ENCODE assay signal across 12 mouse cellular contexts in the genomic region with DNA sequence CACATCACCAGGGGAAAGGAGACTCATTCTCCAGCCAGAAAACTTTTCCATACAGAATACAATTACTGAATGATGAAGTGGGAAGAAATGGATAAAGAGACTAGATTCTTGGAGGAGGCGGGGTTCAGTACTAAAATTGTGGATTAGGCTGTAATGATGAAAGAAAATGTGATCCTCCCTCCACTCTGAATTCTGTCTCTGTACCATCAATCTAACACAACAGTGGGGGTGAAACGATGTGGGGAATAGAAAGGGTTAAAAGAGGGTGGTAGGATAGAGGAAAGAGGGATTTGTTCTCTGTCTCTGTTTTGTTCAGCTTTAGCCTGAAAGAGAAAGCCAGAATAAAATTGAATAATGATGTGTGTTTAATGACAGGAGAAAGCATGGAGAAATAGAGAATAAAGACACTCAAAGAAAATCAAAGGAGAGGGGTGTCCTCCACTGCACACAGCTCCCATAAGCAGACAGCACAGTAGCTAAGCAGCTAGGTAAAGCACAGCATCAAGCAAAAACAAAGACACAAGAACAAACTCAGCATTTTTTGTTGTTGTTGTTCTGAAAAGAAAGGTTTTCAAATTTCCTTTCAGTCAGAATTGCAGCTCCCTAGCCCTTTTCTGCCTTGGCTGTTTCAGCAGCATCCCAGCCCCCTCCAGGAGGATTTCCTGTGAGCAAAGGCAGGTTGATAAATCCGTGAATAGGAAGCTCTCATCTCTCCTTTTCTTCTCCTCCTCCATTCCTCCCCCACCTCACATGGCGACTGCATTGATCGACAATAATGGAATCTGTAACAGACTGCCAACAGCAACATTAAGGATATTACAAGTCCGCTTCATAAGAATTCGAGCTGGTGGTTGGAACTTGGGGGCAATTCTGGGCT.
DNase-seq lines count a peak whose midpoint lies in the region; ATAC-seq and TF ChIP-seq lines count a peak whose summit lies in the region.
"Had no signal": no experiment of that assay in that cellular context is flagged by ENCODE, and none has a peak within 500 bp of the region (broad histone marks: within the 10 kb centered on the region; RNA-seq: fewer than 3 reads in every experiment).

No protein-coding gene starts in this region.

- H3K9me3 ChIP-seq in heart, embryonic 13.5 days, result no peaks in the 10 kb centered on the region
- H3K9me3 ChIP-seq in CH12.LX (replicated peaks; ENCODE audit: low read length), result no peaks in the 10 kb centered on the region
- no peaks in the 10 kb centered on the region for H3K9me3 ChIP-seq in embryonic facial prominence, embryonic 15.5 days (replicated peaks)
- no peaks in the 10 kb centered on the region for H3K9me3 ChIP-seq in limb, embryonic 15.5 days

- dilution Hi-C loops in CH12.LX (cut with MboI; ENCODE audit: extremely low pct_ligation_motif_present, extremely low pct_unique_long_range_greater_than_20kb, low sequenced_read_pairs), result no loop called here

- WGBS in heart, embryonic 13.5 days, result 48% methylated on average over 7 of the region's 7 CpGs
- WGBS in embryonic facial prominence, embryonic 15.5 days, result 40% methylated on average over 7 of the region's 7 CpGs
- WGBS in limb, embryonic 15.5 days, result 53% methylated on average over 7 of the region's 7 CpGs

- H3K27me3 ChIP-seq in heart, embryonic 13.5 days (replicated peaks), result no peaks in the 10 kb centered on the region
- H3K27me3 ChIP-seq in CH12.LX (replicated peaks), result no peaks in the 10 kb centered on the region
- H3K27me3 ChIP-seq in embryonic facial prominence, embryonic 15.5 days, result no peaks in the 10 kb centered on the region
- H3K27me3 ChIP-seq in limb, embryonic 15.5 days, result no peaks in the 10 kb centered on the region

- H3K4me3 ChIP-seq in heart, embryonic 13.5 days, result peak overlapping the region; percentile 26
- no peak overlapping the region for H3K4me3 ChIP-seq in CH12.LX (replicated peaks in 1 of 3; ENCODE audit: low read depth in 2 of 3, low read length in 2 of 3, poor library complexity in 1 of 3)
- no peak overlapping the region for H3K4me3 ChIP-seq in embryonic facial prominence, embryonic 15.5 days (replicated peaks)
- no peak overlapping the region for H3K4me3 ChIP-seq in limb, embryonic 15.5 days

- H3K79me2 ChIP-seq in CH12.LX (replicated peaks; ENCODE audit: control insufficient read depth, extremely low read depth, insufficient read depth, poor library complexity, severe bottlenecking), result no peaks in the 10 kb centered on the region

- ATAC-seq in heart, embryonic 13.5 days (ENCODE audit: extremely low read depth, insufficient number of reproducible peaks, low FRiP score, low TSS enrichment), result no peak
- ATAC-seq in embryonic facial prominence, embryonic 15.5 days (ENCODE audit: insufficient number of reproducible peaks, low FRiP score, low TSS enrichment, low read depth), result no peak
- no peak for ATAC-seq in limb, embryonic 15.5 days (ENCODE audit: insufficient number of reproducible peaks, low FRiP score, low TSS enrichment, low read depth)
- no peak for ATAC-seq in megakaryocyte-erythroid progenitor cell, adult 5-6 weeks (replicated peaks; ENCODE audit: low FRiP score, low TSS enrichment, poor library complexity, severe bottlenecking)
- ATAC-seq: activated CD4-positive, CD25-positive, alpha-beta regulatory T cell, adult 4 months had no signal

- TF ChIP-seq RAD21 in CH12.LX (IDR thresholded peaks at IDR 0.05; ENCODE audit: low read depth, low read length), result no peak

- 0 out of 2 replicates have a peak overlapping the region, but pooled peaks have one; percentile 33 for H3K9ac ChIP-seq in heart, embryonic 13.5 days
- no peak overlapping the region for H3K9ac ChIP-seq in CH12.LX (ENCODE audit: insufficient read depth, low read depth)
- no peak overlapping the region for H3K9ac ChIP-seq in embryonic facial prominence, embryonic 15.5 days
- no peak overlapping the region for H3K9ac ChIP-seq in limb, embryonic 15.5 days

- no peaks in the 10 kb centered on the region for H3K36me3 ChIP-seq in heart, embryonic 13.5 days
- no peaks in the 10 kb centered on the region for H3K36me3 ChIP-seq in CH12.LX (replicated peaks in 1 of 2; ENCODE audit: control insufficient read depth in 1 of 2, insufficient read depth in 1 of 2, low read length in 1 of 2)
- H3K36me3 ChIP-seq in embryonic facial prominence, embryonic 15.5 days, result no peaks in the 10 kb centered on the region
- no peaks in the 10 kb centered on the region for H3K36me3 ChIP-seq in limb, embryonic 15.5 days

- peaks cover 18% of the 10 kb centered on the region for H3K4me1 ChIP-seq in heart, embryonic 13.5 days
- peaks cover 5 to 16% of the 10 kb centered on the region in 2 experiments; a peak in 3 of 4 replicates for H3K4me1 ChIP-seq in CH12.LX (ENCODE audit: control insufficient read depth in 1 of 2, insufficient read depth in 2 of 2)
- H3K4me1 ChIP-seq in embryonic facial prominence, embryonic 15.5 days, result no peaks in the 10 kb centered on the region
- peaks cover 5% of the 10 kb centered on the region; the same call in 1 of the 2 replicates for H3K4me1 ChIP-seq in limb, embryonic 15.5 days

- TF ChIP-seq EP300 in CH12.LX (IDR thresholded peaks at IDR 0.05; ENCODE audit: low read length), result no peak

- no peak for TF ChIP-seq CTCF in CH12.LX (conservative IDR thresholded peaks at IDR 0.05 in 1 of 2, IDR thresholded peaks at IDR 0.05 in 1 of 2; ENCODE audit: low read depth in 2 of 2, low read length in 2 of 2)

- H3K4me2 ChIP-seq in heart, embryonic 13.5 days, result peak overlapping the region; percentile 55
- H3K4me2 ChIP-seq in CH12.LX (ENCODE audit: insufficient read depth, low read depth, poor library complexity, severe bottlenecking), result peak overlapping the region; percentile 7; the same call in 1 of the 2 replicates
- H3K4me2 ChIP-seq in embryonic facial prominence, embryonic 15.5 days (replicated peaks), result 0 out of 2 replicates have a peak overlapping the region, but pooled peaks have one; percentile 10
- H3K4me2 ChIP-seq in limb, embryonic 15.5 days, result 0 out of 2 replicates have a peak overlapping the region, but pooled peaks have one; percentile 17

- no peak for DNase-seq in heart, adult 11 months
- DNase-seq in CH12.LX (ENCODE audit: extremely low read depth), result no peak
- DNase-seq in adrenal gland, postnatal 4 days (ENCODE audit: low spot score in 2 of 2), result no peak
- no peak for DNase-seq in frontal cortex, adult 2 months (ENCODE audit: extremely low spot score in 1 of 2, low spot score in 1 of 2)
- DNase-seq: cerebellum, adult 2 months; gastrocnemius, postnatal 14 days had no signal

- no peak for TF ChIP-seq POLR2A in CH12.LX (IDR thresholded peaks at IDR 0.05; ENCODE audit: low read depth, low read length)

- in situ Hi-C loops in CH12.LX (cut with MboI; ENCODE audit: low pct_ligation_motif_present, low pct_unique_long_range_greater_than_20kb, low sequenced_read_pairs), result no loop called here

- H3K27ac ChIP-seq in heart, embryonic 13.5 days (replicated peaks), result peak overlapping the region; percentile 58
- no peak overlapping the region for H3K27ac ChIP-seq in CH12.LX (ENCODE audit: insufficient read depth, low read depth)
- H3K27ac ChIP-seq in embryonic facial prominence, embryonic 15.5 days (replicated peaks), result no peak overlapping the region
- H3K27ac ChIP-seq in limb, embryonic 15.5 days, result no peak overlapping the region
- H3K27ac ChIP-seq: stomach, postnatal 0 days had no signal

TF ChIP-seq in CH12.LX, 34 proteins besides CTCF, POLR2A, EP300 and RAD21:
- no peak for TF ChIP-seq ZKSCAN1 (IDR thresholded peaks at IDR 0.05; ENCODE audit: borderline replicate concordance, low read depth, low read length)
